Mouse (Mus musculus): ENCODE data around the gene Wfdc9.

DNA sequence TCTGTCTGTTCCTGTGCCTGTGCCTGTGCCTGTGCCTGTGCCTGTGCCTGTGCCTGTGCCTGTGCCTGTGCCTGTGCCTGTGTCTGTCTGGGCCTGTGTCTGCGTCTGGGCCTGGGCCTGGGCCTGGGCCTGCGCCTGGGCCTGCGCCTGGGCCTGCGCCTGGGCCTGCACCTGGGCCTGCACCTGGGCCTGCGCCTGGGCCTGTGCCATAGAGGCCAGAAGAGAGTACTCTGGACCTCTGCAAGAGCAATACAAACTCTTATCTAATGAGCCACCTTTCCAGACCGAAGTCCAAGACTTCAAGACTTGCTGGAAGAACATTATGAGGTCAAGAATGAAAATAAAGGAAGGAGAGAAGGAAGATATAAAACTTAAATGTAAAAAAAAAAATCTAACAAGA lies 48.9 kb upstream of the Wfdc9 start:
- no peak for TF ChIP-seq CTCF (IDR thresholded peaks at IDR 0.05; ENCODE audit: insufficient read depth, low read length)
- no peak for TF ChIP-seq POLR2A (IDR thresholded peaks at IDR 0.05; ENCODE audit: borderline replicate concordance, extremely low read depth, low read depth, low read length)

Data from lung, adult 2 months (tissue).